Mouse (Mus musculus): ENCODE data around the gene Fam168a. TPM values are rescaled to one million over a fixed set of nuclear protein-coding genes. Genes with fewer than 3 reads are reported as not detected.

Gene Fam168a
- polyA plus RNA-seq, 1 experiment from 2014 or later, result 29.7 TPM

GRCm38 (mm10) chr7:100854861-100855260 lies 148.4 kb downstream of the Fam168a start:
- ATAC-seq (replicated peaks; ENCODE audit: low FRiP score, low read depth), result no peak
- 65% methylated on average over 5 of the region's 5 CpGs for WGBS
- H3K27ac ChIP-seq, result no peak overlapping the region
- H3K36me3 ChIP-seq (ENCODE audit: insufficient read depth, low read length), result no peaks in the 10 kb centered on the region
- H3K27me3 ChIP-seq (ENCODE audit: insufficient read depth, low read length), result no peaks in the 10 kb centered on the region
- DNase-seq (ENCODE audit: low spot score), result no peak
- H3K9me3 ChIP-seq (replicated peaks; ENCODE audit: low read length), result no peaks in the 10 kb centered on the region
- H3K9ac ChIP-seq (ENCODE audit: low read depth, low read length), result 0 out of 2 replicates have a peak overlapping the region, but pooled peaks have one; percentile 8
- H3K4me3 ChIP-seq (replicated peaks; ENCODE audit: low read depth, low read length), result no peak overlapping the region
- no peak for TF ChIP-seq CTCF (IDR thresholded peaks at IDR 0.05; ENCODE audit: low read depth)
- peaks cover 21% of the 10 kb centered on the region for H3K4me1 ChIP-seq (replicated peaks; ENCODE audit: insufficient read depth, low read length)
- no peak overlapping the region for H3K4me2 ChIP-seq (ENCODE audit: low read length)

DNA sequence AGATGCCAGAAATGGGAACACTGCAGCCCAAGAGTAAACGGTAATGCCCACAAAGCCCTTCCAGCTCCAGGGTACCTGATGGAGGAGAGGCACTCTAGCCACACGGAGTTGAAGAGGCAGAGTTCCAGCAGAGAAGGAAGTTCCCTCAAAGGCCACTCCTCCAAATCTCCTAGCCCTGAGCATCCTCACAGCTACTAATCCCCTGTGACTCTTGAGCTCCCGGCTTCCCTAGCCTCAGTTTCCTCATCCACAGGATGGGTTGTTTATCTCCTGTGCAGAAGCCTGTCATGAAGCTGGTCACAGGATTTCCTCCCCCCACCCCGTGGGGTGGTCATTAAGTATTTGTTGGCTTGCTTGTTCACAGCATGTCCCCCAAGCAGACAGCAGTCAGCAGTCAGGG lies 148.9 kb downstream of the Fam168a start:
- ATAC-seq (replicated peaks; ENCODE audit: low FRiP score, low read depth), result no peak
- 0 out of 2 replicates have a peak overlapping the region, but pooled peaks have one; percentile 8 for H3K9ac ChIP-seq (ENCODE audit: low read depth, low read length)
- 43% methylated on average over 4 of the region's 4 CpGs for WGBS

GRCm38 (mm10) chr7:100855795-100856573 lies 149.5 kb downstream of the Fam168a start:
- Histone ChIP-seq H3K27ac (peak overlapping the region; percentile 70), H3K4me3 (replicated peaks; ENCODE audit: low read depth, low read length) (no peak overlapping the region), H3K4me1 (replicated peaks; ENCODE audit: insufficient read depth, low read length) (peaks cover 21% of the 10 kb centered on the region), H3K9me3 (replicated peaks; ENCODE audit: low read length) (no peaks in the 10 kb centered on the region), H3K4me2 (ENCODE audit: low read length) (peak overlapping the region; percentile 10; the same call in 1 of the 2 replicates), H3K9ac (ENCODE audit: low read depth, low read length) (no peak overlapping the region), H3K36me3 (ENCODE audit: insufficient read depth, low read length) (no peaks in the 10 kb centered on the region), H3K27me3 (ENCODE audit: insufficient read depth, low read length) (no peaks in the 10 kb centered on the region)
- 53% methylated on average over 5 of the region's 5 CpGs for WGBS
- ATAC-seq (replicated peaks; ENCODE audit: low FRiP score, low read depth) (no peak), DNase-seq (ENCODE audit: low spot score) (peak; percentile 79)
- TF ChIP-seq CTCF (IDR thresholded peaks at IDR 0.05; ENCODE audit: low read depth), result no peak

More for the DNA sequence above, 148.9 kb downstream of the Fam168a start:
- H3K4me3 ChIP-seq (replicated peaks; ENCODE audit: low read depth, low read length), result no peak overlapping the region
- H3K4me2 ChIP-seq (ENCODE audit: low read length), result peak overlapping the region; percentile 10; the same call in 1 of the 2 replicates
- TF ChIP-seq CTCF (IDR thresholded peaks at IDR 0.05; ENCODE audit: low read depth), result no peak
- H3K4me1 ChIP-seq (replicated peaks; ENCODE audit: insufficient read depth, low read length), result peaks cover 21% of the 10 kb centered on the region
- H3K36me3 ChIP-seq (ENCODE audit: insufficient read depth, low read length), result no peaks in the 10 kb centered on the region
- DNase-seq (ENCODE audit: low spot score), result no peak
- no peaks in the 10 kb centered on the region for H3K27me3 ChIP-seq (ENCODE audit: insufficient read depth, low read length)
- peak overlapping the region; percentile 70 for H3K27ac ChIP-seq
- H3K9me3 ChIP-seq (replicated peaks; ENCODE audit: low read length), result no peaks in the 10 kb centered on the region

DNA sequence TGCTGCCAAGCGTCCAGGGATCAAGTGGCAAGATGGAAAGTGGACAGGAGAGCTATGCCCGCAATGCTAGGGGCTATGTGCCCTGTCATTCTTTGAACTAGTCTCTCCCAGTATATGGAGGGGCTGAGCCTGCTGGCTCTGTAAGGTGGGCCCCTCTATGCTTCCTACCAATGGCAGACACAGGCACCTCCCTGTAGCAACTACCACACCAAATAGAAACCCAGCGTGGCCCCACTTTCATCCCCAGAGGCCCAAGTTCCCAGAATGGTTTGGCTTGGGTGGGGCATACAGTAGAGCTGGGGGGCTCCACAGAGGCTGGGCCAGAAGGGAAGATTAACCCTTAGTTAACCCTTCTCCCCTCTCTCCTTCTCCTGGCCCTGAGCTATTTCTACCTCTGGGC lies 154.0 kb downstream of the Fam168a start:
- no peak for DNase-seq (ENCODE audit: low spot score)
- Histone ChIP-seq H3K4me2 (ENCODE audit: low read length) (no peak overlapping the region), H3K27ac (no peak overlapping the region), H3K9me3 (replicated peaks; ENCODE audit: low read length) (no peaks in the 10 kb centered on the region), H3K27me3 (ENCODE audit: insufficient read depth, low read length) (no peaks in the 10 kb centered on the region), H3K36me3 (ENCODE audit: insufficient read depth, low read length) (no peaks in the 10 kb centered on the region), H3K4me3 (replicated peaks; ENCODE audit: low read depth, low read length) (no peak overlapping the region), H3K4me1 (replicated peaks; ENCODE audit: insufficient read depth, low read length) (peaks cover 6% of the 10 kb centered on the region; the same call in 1 of the 2 replicates), H3K9ac (ENCODE audit: low read depth, low read length) (no peak overlapping the region)
- no peak for ATAC-seq (replicated peaks; ENCODE audit: low FRiP score, low read depth)
- no peak for TF ChIP-seq CTCF (IDR thresholded peaks at IDR 0.05; ENCODE audit: low read depth)
- 85% methylated on average over 3 of the region's 3 CpGs for WGBS

- Histone ChIP-seq H3K4me1 (replicated peaks; ENCODE audit: insufficient read depth, low read length) (no peaks in the 10 kb centered on the region), H3K4me2 (ENCODE audit: low read length) (no peak overlapping the region)
- ATAC-seq (replicated peaks; ENCODE audit: low FRiP score, low read depth), result no peak
Observed at GRCm38 (mm10) chr7:100861209-100861608, 154.8 kb downstream of the Fam168a start.

GRCm38 (mm10) chr7:100862353-100862752 lies 155.9 kb downstream of the Fam168a start:
- Histone ChIP-seq H3K36me3 (ENCODE audit: insufficient read depth, low read length) (no peaks in the 10 kb centered on the region), H3K9me3 (replicated peaks; ENCODE audit: low read length) (no peaks in the 10 kb centered on the region), H3K4me2 (ENCODE audit: low read length) (peak overlapping the region; percentile 100), H3K4me1 (replicated peaks; ENCODE audit: insufficient read depth, low read length) (no peaks in the 10 kb centered on the region), H3K4me3 (replicated peaks; ENCODE audit: low read depth, low read length) (peak overlapping the region; percentile 75), H3K27me3 (ENCODE audit: insufficient read depth, low read length) (no peaks in the 10 kb centered on the region), H3K9ac (ENCODE audit: low read depth, low read length) (peak overlapping the region; percentile 70), H3K27ac (no peak overlapping the region)
- no peak for TF ChIP-seq CTCF (IDR thresholded peaks at IDR 0.05; ENCODE audit: low read depth)
- WGBS, result 9% methylated on average over 4 of the region's 4 CpGs
- no peak for DNase-seq (ENCODE audit: low spot score)
- ATAC-seq (replicated peaks; ENCODE audit: low FRiP score, low read depth), result no peak; the same call in 1 of the 2 replicates

More at GRCm38 (mm10) chr7:100861209-100861608, 154.8 kb downstream of the Fam168a start:
- TF ChIP-seq CTCF (IDR thresholded peaks at IDR 0.05; ENCODE audit: low read depth), result no peak
- no peak overlapping the region for H3K4me3 ChIP-seq (replicated peaks; ENCODE audit: low read depth, low read length)
- H3K36me3 ChIP-seq (ENCODE audit: insufficient read depth, low read length), result no peaks in the 10 kb centered on the region
- no peak for DNase-seq (ENCODE audit: low spot score)
- H3K27me3 ChIP-seq (ENCODE audit: insufficient read depth, low read length), result no peaks in the 10 kb centered on the region
- H3K9ac ChIP-seq (ENCODE audit: low read depth, low read length), result no peak overlapping the region
- H3K27ac ChIP-seq, result no peak overlapping the region
- no peaks in the 10 kb centered on the region for H3K9me3 ChIP-seq (replicated peaks; ENCODE audit: low read length)
- WGBS, result 93% methylated on average over 5 of the region's 5 CpGs

All from kidney, postnatal 0 days (tissue).